Mouse (Mus musculus) mammary gland, adult 2 months (tissue): ENCODE data around the gene Olfr1104. TPM values are rescaled to one million over a fixed set of nuclear protein-coding genes. Genes with fewer than 3 reads are reported as not detected.

Experiments used
- polyA plus RNA-seq: library from polyadenylated mRNA; depleted of rRNA; stranded (reverse); fragments of >200 nt; gene quantifications from 2 replicates; pipeline ENCODE4 v1.2.3, GENCODE M21; 2012; ENCODE audit warnings: low replicate concordance; rRNA removed

The Olfr1104 gene
- polyA plus RNA-seq, result not detected in 2 replicates

DNA sequence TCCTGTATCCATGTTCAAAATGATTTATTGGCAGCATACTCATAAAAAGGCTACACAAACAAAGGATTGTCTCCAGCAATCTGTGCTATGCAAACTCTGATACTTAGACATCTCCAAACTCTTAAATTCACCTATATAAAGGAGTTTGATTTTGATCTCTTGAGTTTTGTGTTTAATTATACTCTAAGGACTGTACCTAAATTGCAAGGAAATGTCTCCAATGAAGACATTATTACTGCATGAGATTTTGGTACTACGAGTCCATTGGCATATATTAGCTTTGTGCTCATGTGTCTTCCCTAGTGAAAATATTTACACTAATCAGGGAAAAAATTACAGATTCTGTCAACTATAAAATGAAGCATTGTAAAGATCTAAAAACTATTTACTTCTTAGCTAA lies at the start of gene Olfr1104:
Olfr1104 (minus strand) TSS at position 101 of the 400 bp plus-strand sequence.

DNA sequence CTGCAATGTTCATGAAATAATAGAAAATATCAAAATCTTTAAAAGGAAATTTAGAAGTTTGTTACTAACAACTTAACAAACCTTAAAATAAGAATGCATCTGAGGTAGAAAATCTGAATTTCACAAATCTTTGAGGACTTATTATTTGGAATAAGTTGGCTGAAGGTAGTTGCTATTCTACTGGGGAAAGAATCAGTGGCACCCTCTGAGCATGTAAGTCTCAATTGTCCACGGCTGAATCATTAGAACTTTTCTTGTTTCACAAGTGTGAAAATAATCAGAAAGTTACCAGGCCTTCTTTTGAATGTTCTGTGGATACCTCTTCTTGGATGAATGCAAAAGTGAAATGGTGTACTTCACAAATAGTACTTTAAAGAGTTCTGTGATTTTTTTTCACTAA lies 48.8 kb upstream of the Olfr1104 start, which contains the start of gene Olfr1107:
Olfr1107 (minus strand) TSS at position 101 of the 400 bp plus-strand sequence.

DNA sequence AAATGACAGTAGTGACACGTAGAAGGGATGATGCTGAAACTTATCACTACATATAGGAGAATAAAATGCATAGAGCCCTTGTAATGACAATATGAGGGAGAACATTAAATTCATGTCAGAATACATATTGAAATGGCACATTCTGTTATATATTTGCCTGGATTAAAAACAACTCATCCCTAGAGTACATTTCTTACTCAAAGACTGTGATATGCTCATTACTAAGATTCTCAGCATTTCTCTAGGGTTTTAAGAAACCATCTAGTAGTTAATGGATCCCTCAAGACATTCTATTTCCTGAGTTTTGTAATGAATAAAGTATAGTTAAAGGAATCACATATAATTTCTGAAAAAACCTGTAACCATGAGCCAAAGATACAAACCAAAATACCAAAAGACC lies 25.3 kb upstream of the Olfr1104 start, which contains the start of gene Olfr1106:
Olfr1106 (minus strand) TSS at position 101 of the 400 bp plus-strand sequence.

DNA sequence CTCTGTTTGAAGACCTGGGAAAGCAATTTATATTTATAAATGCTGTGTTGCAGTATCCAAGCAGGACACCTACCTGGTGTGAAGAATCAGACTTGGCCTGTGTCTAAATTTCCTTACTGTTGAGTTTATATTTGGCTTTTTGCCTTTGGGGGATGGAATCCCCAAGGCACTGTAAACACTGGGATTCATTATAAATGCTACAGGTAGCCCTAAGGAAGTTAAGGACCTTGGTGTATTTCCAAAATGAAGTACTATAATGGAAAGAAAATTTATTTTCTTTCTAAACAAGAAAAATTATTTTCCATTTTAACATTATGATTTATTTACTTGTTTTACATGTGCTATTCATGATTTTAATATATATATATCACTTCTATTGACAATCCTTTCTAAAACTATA lies 9.6 kb upstream of the Olfr1104 start, which contains the start of gene Olfr1105:
Olfr1105 (minus strand) TSS at position 101 of the 400 bp plus-strand sequence.

DNA sequence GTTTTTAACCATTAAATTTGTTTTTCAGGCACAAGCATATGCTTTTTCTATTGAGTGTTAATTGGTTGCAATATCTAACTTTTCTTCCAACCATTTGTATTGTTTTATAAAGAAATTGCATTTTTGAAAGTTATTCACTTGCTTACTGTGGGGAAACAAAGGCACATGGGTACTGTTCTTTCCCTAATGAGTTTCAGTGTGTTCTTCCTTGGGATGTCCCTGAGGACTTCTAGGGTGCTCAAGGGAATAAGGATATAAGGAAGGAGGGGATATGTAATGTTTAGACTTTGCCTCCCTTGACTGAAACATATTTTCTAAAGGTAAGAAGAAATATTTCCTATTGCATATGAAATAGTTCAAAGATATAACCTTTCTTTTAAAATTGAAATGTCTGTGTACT lies 28.8 kb downstream of the Olfr1104 start, which contains the start of gene Olfr1102:
Olfr1102 (plus strand) TSS at position 301 of the 400 bp plus-strand sequence.

DNA sequence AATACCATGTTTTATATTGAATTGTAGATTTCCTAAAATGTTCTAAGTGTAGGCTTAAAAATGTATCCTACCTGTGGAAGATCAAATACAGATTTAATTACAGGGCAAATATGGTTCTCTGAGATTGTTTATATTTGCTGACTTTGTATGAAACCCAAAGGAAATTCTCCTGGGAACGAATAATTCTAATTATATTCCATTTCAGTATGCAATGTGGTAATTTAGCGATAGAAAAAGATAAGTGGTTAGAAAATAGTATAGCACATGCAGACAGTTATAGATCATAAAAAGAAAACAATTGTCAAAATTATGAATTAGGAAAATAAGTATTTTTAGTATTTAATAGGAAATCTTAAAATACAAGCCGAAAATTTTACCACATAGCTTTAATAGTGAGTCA lies 35.8 kb downstream of the Olfr1104 start, which contains the start of gene Olfr1101:
Olfr1101 (minus strand) TSS at position 101 of the 400 bp plus-strand sequence.

DNA sequence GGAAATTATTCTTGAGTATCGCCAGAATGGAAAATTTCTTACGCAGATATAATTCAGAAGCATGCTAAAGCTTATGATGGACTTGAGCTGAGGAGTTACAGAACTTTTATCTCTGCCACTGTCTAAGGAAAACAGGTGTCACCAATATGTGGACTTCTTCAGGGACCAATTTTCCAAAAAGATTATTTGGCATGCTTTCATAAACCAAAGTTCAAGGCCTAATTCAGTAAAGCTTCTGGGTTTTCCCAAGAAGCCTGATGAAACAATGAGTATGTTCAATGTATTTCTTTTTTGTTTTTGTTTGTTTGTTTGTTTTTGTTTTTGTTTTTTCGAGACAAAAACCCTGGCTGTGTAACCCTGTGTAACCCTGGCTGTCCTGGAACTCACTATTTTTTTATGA lies 47.0 kb downstream of the Olfr1104 start, which contains the start of gene Olfr1100:
Olfr1100 (minus strand) TSS at position 101 of the 400 bp plus-strand sequence.

Other genes with a start within 250 kb of the Olfr1104 start
- gene Olfr1093, start 244.6 kb downstream of the Olfr1104 start, polyA plus RNA-seq, result not detected in 2 replicates
- not detected in 2 replicates for gene Olfr141, start 217.1 kb downstream of the Olfr1104 start, polyA plus RNA-seq
- gene Olfr1094, start 202.4 kb downstream of the Olfr1104 start, polyA plus RNA-seq, result not detected in 2 replicates
- not detected in 2 replicates for gene Olfr1095, start 175.4 kb downstream of the Olfr1104 start, polyA plus RNA-seq
- gene Gm13723, start 152.3 kb downstream of the Olfr1104 start, polyA plus RNA-seq, result not detected in 2 replicates
- gene Olfr1097, start 134.9 kb downstream of the Olfr1104 start, polyA plus RNA-seq, result not detected in 2 replicates
- not detected in 2 replicates for gene Olfr1098, start 102.5 kb downstream of the Olfr1104 start, polyA plus RNA-seq
- gene Olfr1099, start 66.4 kb downstream of the Olfr1104 start, polyA plus RNA-seq, result not detected in 2 replicates
- not detected in 2 replicates for gene Olfr1100, start 47.1 kb downstream of the Olfr1104 start, polyA plus RNA-seq
- gene Olfr1101, start 35.9 kb downstream of the Olfr1104 start, polyA plus RNA-seq, result not detected in 2 replicates
- not detected in 2 replicates for gene Olfr1102, start 28.7 kb downstream of the Olfr1104 start, polyA plus RNA-seq
- gene Olfr1105, start 9.5 kb upstream of the Olfr1104 start, polyA plus RNA-seq, result not detected in 2 replicates
- gene Olfr1106, start 25.2 kb upstream of the Olfr1104 start, polyA plus RNA-seq, result not detected in 2 replicates
- gene Olfr1107, start 48.7 kb upstream of the Olfr1104 start, polyA plus RNA-seq, result not detected in 2 replicates
- gene Olfr1109, start 68.9 kb upstream of the Olfr1104 start, polyA plus RNA-seq, result not detected in 2 replicates
- not detected in 2 replicates for gene Olfr259, start 87.5 kb upstream of the Olfr1104 start, polyA plus RNA-seq
- not detected in 2 replicates for gene Olfr1110, start 113.2 kb upstream of the Olfr1104 start, polyA plus RNA-seq
- gene Olfr1111, start 125.5 kb upstream of the Olfr1104 start, polyA plus RNA-seq, result not detected in 2 replicates
- gene Olfr1112, start 160.7 kb upstream of the Olfr1104 start, polyA plus RNA-seq, result not detected in 2 replicates
- gene Olfr1113, start 181.9 kb upstream of the Olfr1104 start, polyA plus RNA-seq, result not detected in 2 replicates
- gene Olfr1115, start 220.9 kb upstream of the Olfr1104 start, polyA plus RNA-seq, result not detected in 2 replicates
- gene Olfr1116, start 240.5 kb upstream of the Olfr1104 start, polyA plus RNA-seq, result not detected in 2 replicates